Comparison of ENCODE assay signal across 8 mouse cellular contexts in the genomic region with DNA sequence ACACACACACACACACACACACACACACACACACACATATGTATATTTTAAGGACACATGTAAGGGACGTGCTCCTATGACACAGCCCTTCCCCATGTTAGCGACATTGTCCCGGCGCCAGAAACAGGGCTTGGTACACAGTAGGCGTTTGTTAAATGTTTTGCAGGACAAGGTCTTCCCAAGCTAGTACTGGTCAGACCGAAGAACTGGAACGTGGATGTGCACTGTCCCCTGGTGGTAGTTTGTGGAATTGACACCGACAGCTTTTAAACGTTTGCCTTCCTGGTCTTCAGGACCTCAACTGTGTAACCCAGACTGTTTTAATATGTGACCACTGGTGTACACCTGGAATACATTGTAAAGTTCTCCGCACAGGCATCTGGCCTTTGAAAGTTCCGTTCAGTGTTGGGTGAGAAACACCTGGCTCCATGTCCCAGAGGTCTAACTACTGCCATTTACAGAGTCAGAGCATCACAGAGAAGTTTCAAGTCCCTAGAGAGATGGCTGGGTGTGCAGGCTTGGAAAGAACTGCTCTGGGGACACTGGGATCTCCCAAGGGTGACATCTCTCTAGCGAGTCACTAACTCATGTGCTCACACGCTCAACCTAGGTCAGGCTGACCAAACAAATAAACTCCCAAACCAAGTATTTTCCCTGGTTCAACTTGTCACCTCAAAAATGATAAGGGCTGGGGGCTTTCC. TPM values are rescaled to one million over a fixed set of nuclear protein-coding genes. Genes with fewer than 3 reads are reported as not detected.
A peak's percentile ranks its signal among the peaks of the same experiment; 100 is the strongest.
DNase-seq lines count a peak whose midpoint lies in the region; ATAC-seq and TF ChIP-seq lines count a peak whose summit lies in the region.

No protein-coding gene starts in this region.

- H3K36me3 ChIP-seq in forebrain, embryonic 10.5 days (replicated peaks) = no peaks in the 10 kb centered on the region
- H3K36me3 ChIP-seq in heart, postnatal 0 days (replicated peaks; ENCODE audit: control insufficient read depth, insufficient read depth, low read length) = no peaks in the 10 kb centered on the region
- no peaks in the 10 kb centered on the region for H3K36me3 ChIP-seq in liver, embryonic 16.5 days (ENCODE audit: control insufficient read depth, insufficient read depth)
- no peaks in the 10 kb centered on the region for H3K36me3 ChIP-seq in neural tube, embryonic 13.5 days

- no peak overlapping the region for H3K9ac ChIP-seq in heart, postnatal 0 days (replicated peaks; ENCODE audit: low read depth, low read length)
- no peak overlapping the region for H3K9ac ChIP-seq in liver, embryonic 16.5 days (ENCODE audit: low read depth, low read length)
- no peak overlapping the region for H3K9ac ChIP-seq in neural tube, embryonic 13.5 days

- peak; percentile 100 for TF ChIP-seq CTCF in heart, postnatal 0 days (IDR thresholded peaks at IDR 0.05; ENCODE audit: low read depth)

- 7% methylated on average over 13 of the region's 13 CpGs for WGBS in forebrain, embryonic 10.5 days
- WGBS in heart, postnatal 0 days = 5% methylated on average over 13 of the region's 13 CpGs
- WGBS in liver, embryonic 16.5 days (ENCODE audit: insufficient replicate concordance) = 4% methylated on average over 13 of the region's 13 CpGs
- WGBS in neural tube, embryonic 13.5 days = 10% methylated on average over 13 of the region's 13 CpGs

- H3K27me3 ChIP-seq in forebrain, embryonic 10.5 days (ENCODE audit: poor library complexity, severe bottlenecking) = peaks cover 24% of the 10 kb centered on the region
- H3K27me3 ChIP-seq in heart, postnatal 0 days (ENCODE audit: control insufficient read depth, insufficient read depth, low read length) = no peaks in the 10 kb centered on the region
- H3K27me3 ChIP-seq in liver, embryonic 16.5 days (ENCODE audit: control insufficient read depth, insufficient read depth, low read depth, low read length) = peaks cover 29% of the 10 kb centered on the region
- H3K27me3 ChIP-seq in neural tube, embryonic 13.5 days = peaks cover 4% of the 10 kb centered on the region; the same call in 1 of the 2 replicates

- no peak for TF ChIP-seq EP300 in heart, postnatal 0 days (IDR thresholded peaks at IDR 0.05; ENCODE audit: low read depth)

- H3K4me3 ChIP-seq in forebrain, embryonic 10.5 days = peak overlapping the region; percentile 80
- H3K4me3 ChIP-seq in heart, postnatal 0 days (ENCODE audit: low read depth, low read length) = no peak overlapping the region
- no peak overlapping the region for H3K4me3 ChIP-seq in liver, embryonic 16.5 days (ENCODE audit: low read depth, low read length)
- H3K4me3 ChIP-seq in neural tube, embryonic 13.5 days = no peak overlapping the region

- ATAC-seq in heart, postnatal 0 days (ENCODE audit: insufficient read depth, low read depth) = peak; percentile 28; the same call in 1 of the 2 replicates
- peak; percentile 17; the same call in 1 of the 2 replicates for ATAC-seq in liver, embryonic 16.5 days (ENCODE audit: low read depth)
- peak; percentile 12; the same call in 1 of the 2 replicates for ATAC-seq in neural tube, embryonic 13.5 days (ENCODE audit: low read depth)

- H3K27ac ChIP-seq in forebrain, embryonic 10.5 days = no peak overlapping the region
- no peak overlapping the region for H3K27ac ChIP-seq in heart, postnatal 0 days (ENCODE audit: low read depth)
- H3K27ac ChIP-seq in liver, embryonic 16.5 days (ENCODE audit: low read length) = no peak overlapping the region
- H3K27ac ChIP-seq in neural tube, embryonic 13.5 days (replicated peaks) = no peak overlapping the region

- H3K4me1 ChIP-seq in forebrain, embryonic 10.5 days = peaks cover 44% of the 10 kb centered on the region
- H3K4me1 ChIP-seq in heart, postnatal 0 days (ENCODE audit: control insufficient read depth, insufficient read depth) = peaks cover 37% of the 10 kb centered on the region
- H3K4me1 ChIP-seq in liver, embryonic 16.5 days (ENCODE audit: control insufficient read depth, low read depth, low read length) = peaks cover 3% of the 10 kb centered on the region; the same call in 1 of the 2 replicates
- peaks cover 45% of the 10 kb centered on the region for H3K4me1 ChIP-seq in neural tube, embryonic 13.5 days (replicated peaks)

- peak; percentile 54 to 61 for DNase-seq in CD8-positive naive resting alpha-beta T cell, adult 2 months (ENCODE audit: low read depth in 2 of 2, low spot score in 2 of 2)
- DNase-seq in c-Kit-negative CD71-positive TER-119-positive erythroid progenitor cells, embryonic 14.5 days (ENCODE audit: low read depth, low spot score) = peak; percentile 31
- DNase-seq in forebrain, embryonic 10.5 days (ENCODE audit: extremely low spot score, low spot score) = peak; percentile 84
- DNase-seq in heart, postnatal 0 days (ENCODE audit: low spot score) = peak; percentile 81
- peak; percentile 80 to 90 for DNase-seq in kidney, postnatal 36 days
- DNase-seq in telencephalon, adult 2 months (ENCODE audit: low read depth, low spot score) = peak; percentile 69

- peak overlapping the region; percentile 76 for H3K4me2 ChIP-seq in heart, postnatal 0 days (ENCODE audit: low read depth, low read length)
- H3K4me2 ChIP-seq in liver, embryonic 16.5 days (ENCODE audit: low read depth, low read length) = no peak overlapping the region
- H3K4me2 ChIP-seq in neural tube, embryonic 13.5 days = peak overlapping the region; percentile 71

- H3K9me3 ChIP-seq in forebrain, embryonic 10.5 days = no peaks in the 10 kb centered on the region
- H3K9me3 ChIP-seq in heart, postnatal 0 days (replicated peaks; ENCODE audit: control insufficient read depth, low read length) = no peaks in the 10 kb centered on the region
- H3K9me3 ChIP-seq in liver, embryonic 16.5 days (replicated peaks; ENCODE audit: control insufficient read depth, low read length) = no peaks in the 10 kb centered on the region
- no peaks in the 10 kb centered on the region for H3K9me3 ChIP-seq in neural tube, embryonic 13.5 days

RNA-seq across cellular contexts. Expression of gene Gprc5b, which starts 1.3 kb away (rescaled TPM):
- 9.0 and 12.2 TPM in 2 replicates for polyA plus RNA-seq in forebrain, embryonic 10.5 days (2016; fragmentation: Nextera tagmentation; extraction: Ambion mirVana)
- total RNA-seq in heart, postnatal 0 days (2014; rRNA removed; ENCODE audit: low replicate concordance) = 33.2 and 39.7 TPM in 2 replicates
- polyA plus RNA-seq in heart, postnatal 0 days (2015; fragmentation: Nextera tagmentation; extraction: Ambion mirVana) = 3.6 and 3.9 TPM in 2 replicates
- 0.28 and 0.54 TPM in 2 replicates for polyA plus RNA-seq in liver, embryonic 16.5 days (2015; fragmentation: Nextera tagmentation; extraction: Ambion mirVana)
- polyA plus RNA-seq in neural tube, embryonic 13.5 days (2015; fragmentation: Nextera tagmentation; extraction: Ambion mirVana) = 6.9 and 7.0 TPM in 2 replicates

Comparison
In these comparisons a context has a peak if more than half of its experiments do, and no peak if none do; other contexts are left out.
1. DNase-seq: peak in every context shown above with its lines; median percentile 85 in kidney, postnatal 36 days; 84 in forebrain, embryonic 10.5 days; 81 in heart, postnatal 0 days; 69 in telencephalon, adult 2 months; 58 in CD8-positive naive resting alpha-beta T cell, adult 2 months; 31 in c-Kit-negative CD71-positive TER-119-positive erythroid progenitor cells, embryonic 14.5 days.